In the genomic region with DNA sequence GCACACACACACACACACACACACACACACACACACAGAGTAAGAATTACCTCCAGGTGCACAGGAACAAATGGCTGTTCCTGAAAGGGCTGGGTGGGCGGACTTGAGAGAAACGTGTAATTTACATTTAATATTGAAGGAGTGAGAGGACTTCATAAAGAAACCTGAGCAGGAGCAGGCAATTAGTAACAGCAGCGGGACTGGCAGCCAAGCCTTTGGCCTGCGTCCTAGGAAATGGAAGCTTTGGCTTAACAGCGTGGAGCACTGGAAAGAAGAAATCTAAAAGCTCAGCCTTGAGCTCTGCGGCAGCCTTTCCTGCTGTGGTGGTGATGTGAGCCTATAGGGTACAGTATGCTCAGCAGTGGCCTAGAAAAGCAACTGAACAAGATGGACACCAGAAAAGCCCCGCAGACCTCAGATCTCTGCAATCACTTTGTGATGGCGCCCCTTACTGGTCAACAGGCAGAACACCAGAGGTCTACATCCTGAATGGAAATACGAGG, we compare ENCODE assay signal across 8 mouse cellular contexts.
DNase-seq lines count a peak whose midpoint lies in the region; ATAC-seq lines count a peak whose summit lies in the region.

No protein-coding gene starts in this region.

- 77% methylated on average over 9 of the region's 9 CpGs for WGBS in heart, embryonic 11.5 days (ENCODE audit: insufficient replicate concordance)

- no peak overlapping the region for H3K4me3 ChIP-seq in heart, embryonic 11.5 days (ENCODE audit: low read depth, low read length)

- H3K27ac ChIP-seq in heart, embryonic 11.5 days (ENCODE audit: low read depth, low read length) = no peak overlapping the region

- H3K36me3 ChIP-seq in heart, embryonic 11.5 days (ENCODE audit: control insufficient read depth, insufficient read depth, low read length) = no peaks in the 10 kb centered on the region

- intact Hi-C loops in heart, postnatal 14 days (cut with DNase I) = loop anchor here (5.0 kb wide), 1 partner anchor 250 kb away; no protein-coding TSS in a partner anchor

- no peaks in the 10 kb centered on the region for H3K27me3 ChIP-seq in heart, embryonic 11.5 days (ENCODE audit: control insufficient read depth, insufficient read depth, low read length)

- H3K9me3 ChIP-seq in heart, embryonic 11.5 days (replicated peaks; ENCODE audit: control insufficient read depth, low read length) = no peaks in the 10 kb centered on the region

- no peaks in the 10 kb centered on the region for H3K4me1 ChIP-seq in heart, embryonic 11.5 days (ENCODE audit: control insufficient read depth, insufficient read depth, low read length)

- peak; percentile 77 for DNase-seq in heart, adult 11 months
- DNase-seq in heart, postnatal 14 days = no peak
- peak; percentile 86 to 88 for DNase-seq in cerebellum, postnatal 10 days
- DNase-seq in layer of hippocampus, adult 11-12 months (ENCODE audit: low spot score) = peak; percentile 56
- peak; percentile 8 for DNase-seq in lung, postnatal 36 days
- DNase-seq in right cerebral cortex, postnatal 4 days = peak; percentile 44

- no peak overlapping the region for H3K9ac ChIP-seq in heart, embryonic 11.5 days (ENCODE audit: low read depth, low read length)

- peak; percentile 95 for ATAC-seq in frontal cortex, adult (ENCODE audit: low TSS enrichment)
- no peak for ATAC-seq in heart, embryonic 11.5 days (replicated peaks; ENCODE audit: insufficient number of reproducible peaks, low FRiP score, low TSS enrichment)

- H3K4me2 ChIP-seq in heart, embryonic 11.5 days = no peak overlapping the region

Comparison
In these comparisons a context has a peak if more than half of its experiments do, and no peak if none do; other contexts are left out.
1. DNase-seq: peak in heart, adult 11 months (single experiment), cerebellum, postnatal 10 days (2 of 2), layer of hippocampus, adult 11-12 months (single experiment), lung, postnatal 36 days (single experiment) and right cerebral cortex, postnatal 4 days (single experiment); none in heart, postnatal 14 days (0 of 2).